Mouse (Mus musculus) heart, adult 8-10 months (tissue): ENCODE measurements at regions not wholly inside any gene's neighbourhood (a gene's known extent, or its start where the extent isn't known, plus 50 kb on each side); places are given as distances from the start of the nearest gene placed in this dataset.

ENCODE experiments used
- DNase-seq: peaks from one replicate; pipeline ENCODE4 v3.0.0; 2022; ENCODE audit warnings: low spot score

GRCm38 (mm10) chr12:26785550-26785949, 316.5 kb downstream of the Cmpk2 start:
- no peak for DNase-seq

- DNase-seq: no peak
Measured at GRCm38 (mm10) chr12:26784426-26784825, 315.4 kb downstream of the Cmpk2 start.

- no peak for DNase-seq
Measured at GRCm38 (mm10) chr12:26783800-26784199, 314.8 kb downstream of the Cmpk2 start.

GRCm38 (mm10) chr12:26781537-26781936, 312.5 kb downstream of the Cmpk2 start:
- no peak for DNase-seq

- no peak for DNase-seq
Measured at GRCm38 (mm10) chr12:26778796-26779195, 309.8 kb downstream of the Cmpk2 start.

- no peak for DNase-seq
Measured at GRCm38 (mm10) chr12:26776986-26777385, 308.0 kb downstream of the Cmpk2 start.

- no peak for DNase-seq
Measured at GRCm38 (mm10) chr12:26774016-26774415, 305.0 kb downstream of the Cmpk2 start.

- no peak for DNase-seq
Measured at GRCm38 (mm10) chr12:26770753-26771583, 302.0 kb downstream of the Cmpk2 start.

- DNase-seq: no peak
Measured at GRCm38 (mm10) chr12:26767551-26767950, 298.5 kb downstream of the Cmpk2 start.

GRCm38 (mm10) chr12:26758657-26759325, 289.8 kb downstream of the Cmpk2 start:
- no peak for DNase-seq

GRCm38 (mm10) chr12:26756284-26756683, 287.3 kb downstream of the Cmpk2 start:
- DNase-seq: no peak

GRCm38 (mm10) chr12:26754611-26755010, 285.6 kb downstream of the Cmpk2 start:
- DNase-seq: no peak

- DNase-seq: no peak
Measured at GRCm38 (mm10) chr12:26734558-26734897, 265.5 kb downstream of the Cmpk2 start.

GRCm38 (mm10) chr12:26733822-26734557, 265.0 kb downstream of the Cmpk2 start:
- DNase-seq: no peak

GRCm38 (mm10) chr12:26723399-26723798, 254.4 kb downstream of the Cmpk2 start:
- DNase-seq: no peak

- no peak for DNase-seq
Measured at GRCm38 (mm10) chr12:26698838-26699237, 229.8 kb downstream of the Cmpk2 start.

- no peak for DNase-seq
Measured at GRCm38 (mm10) chr12:26688048-26688447, 219.0 kb downstream of the Cmpk2 start.

GRCm38 (mm10) chr12:26680568-26680947, 211.6 kb downstream of the Cmpk2 start:
- DNase-seq: no peak

GRCm38 (mm10) chr12:26679887-26680567, 211.0 kb downstream of the Cmpk2 start:
- no peak for DNase-seq

GRCm38 (mm10) chr12:26665466-26665865, 196.5 kb downstream of the Cmpk2 start:
- DNase-seq: no peak

GRCm38 (mm10) chr12:26654251-26654650, 185.2 kb downstream of the Cmpk2 start:
- DNase-seq: no peak

- DNase-seq: no peak
Measured at GRCm38 (mm10) chr12:26653781-26654180, 184.8 kb downstream of the Cmpk2 start.
